Mouse (Mus musculus) spleen, adult 2 months (tissue): Measurements from ENCODE around the gene Zfhx3. TPM values are rescaled to one million over a fixed set of nuclear protein-coding genes. Genes with fewer than 3 reads are reported as not detected.

Experiments
- DNase-seq, 2 experiments: peaks; one replicate each; pipeline versions ENCODE4 v3.0.0 to v3.0.0-alpha.2; 2012 to 2021; ENCODE audit warnings: low spot score in 2 of 2, low read depth in 1 of 2
- H3K27ac ChIP-seq: fragments of 200-500 bp; 2 replicates; pipeline ENCODE4 v1.5.1; 2012; ENCODE audit warnings: low read length, inconsistent platforms; ENCODE audit not compliant: insufficient read depth
- H3K27me3 ChIP-seq: fragments of 200-500 bp; 2 replicates; pipeline ENCODE4 v1.6.1; 2012; ENCODE audit warnings: mild to moderate bottlenecking, moderate library complexity, low read length, inconsistent platforms; ENCODE audit not compliant: control insufficient read depth, insufficient read depth
- H3K36me3 ChIP-seq: fragments of 200-500 bp; 2 replicates; pipeline ENCODE4 v1.6.1; 2012; ENCODE audit warnings: mild to moderate bottlenecking, low read length, inconsistent platforms; ENCODE audit not compliant: control insufficient read depth, insufficient read depth
- H3K4me1 ChIP-seq: fragments of 200-500 bp; 2 replicates; pipeline ENCODE4 v1.6.1; 2011; ENCODE audit warnings: inconsistent platforms; ENCODE audit not compliant: control insufficient read depth, insufficient read depth, insufficient read length
- H3K4me3 ChIP-seq: fragments of 200-500 bp; 2 replicates; pipeline ENCODE4 v1.5.1; 2011; ENCODE audit warnings: mild to moderate bottlenecking, inconsistent platforms; ENCODE audit not compliant: insufficient read depth, insufficient read length; ENCODE audit errors: extremely low read depth
- CTCF ChIP-seq: fragments of 200-500 bp; IDR thresholded peaks from 2 replicates; pipeline ENCODE4 v1.5.1; 2011; ENCODE audit warnings: mild to moderate bottlenecking, inconsistent platforms; ENCODE audit not compliant: insufficient read depth, insufficient read length, insufficient replicate concordance; ENCODE audit errors: extremely low read depth
- POLR2A ChIP-seq: fragments of 200-500 bp; IDR thresholded peaks from 2 replicates; pipeline ENCODE4 v1.6.1; 2011; ENCODE audit warnings: low read depth, low read length, inconsistent platforms
- WGBS: fragments of 180-500 bp; shearing (Covaris S2); methylation state at CpG from one replicate; pipeline ENCODE4 v1.1.7; 2018; 5-methylcytosine and 5-hydroxymethylcytosine counted together
- polyA plus RNA-seq: library from polyadenylated mRNA; depleted of rRNA; stranded (reverse); fragments of >200 nt; gene quantifications from 2 replicates; pipeline ENCODE4 v1.2.3, GENCODE M21; 2012

The Zfhx3 gene
- polyA plus RNA-seq, 1 experiment = 1.5 TPM

DNA sequence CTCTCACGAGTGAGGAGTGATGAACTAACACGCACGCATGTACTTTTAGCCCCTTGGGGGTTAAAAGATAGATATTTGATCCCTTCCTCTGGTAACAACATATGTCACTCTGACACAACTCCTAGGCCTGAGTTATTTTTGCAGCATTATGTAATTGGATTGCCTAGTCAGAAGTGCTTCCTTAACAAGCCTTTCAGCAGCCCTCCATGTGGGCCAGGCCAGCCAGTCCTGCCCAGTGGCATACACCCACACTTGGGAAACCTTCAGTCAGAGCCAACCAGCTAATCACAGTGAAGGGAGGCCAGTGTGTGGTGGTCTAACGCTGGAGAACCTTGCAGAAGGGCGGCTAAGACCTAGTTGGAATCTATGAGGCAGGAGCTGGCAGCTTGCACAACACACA is 751.4 kb downstream of the Zfhx3 start:
- WGBS = 82% methylated on average over 5 of the region's 5 CpGs

DNA sequence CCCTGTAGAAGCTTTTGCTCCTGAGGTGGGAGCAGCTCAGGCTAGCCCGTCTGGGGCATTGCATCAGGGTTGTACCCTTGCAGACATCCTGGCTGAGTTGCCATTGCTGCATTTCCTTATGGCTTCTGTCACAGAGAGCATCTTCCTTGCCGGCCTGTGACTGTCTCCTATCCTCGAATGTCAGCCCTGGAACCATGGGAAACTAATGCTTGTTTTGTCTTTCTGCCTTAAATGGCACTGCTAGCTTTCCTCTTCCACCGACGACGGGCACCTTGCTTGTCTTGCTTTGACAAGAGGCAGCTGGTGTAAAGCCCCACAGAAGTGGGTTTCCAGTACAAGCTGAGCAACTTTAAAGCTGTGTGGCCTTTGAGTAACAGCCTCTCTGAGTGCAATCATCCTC is 752.1 kb downstream of the Zfhx3 start:
- no peak for DNase-seq
- TF ChIP-seq POLR2A (no peak), CTCF (no peak)
- no peak overlapping the region for H3K4me3 ChIP-seq
- no peaks in the 10 kb centered on the region for H3K36me3 ChIP-seq
- H3K27me3 ChIP-seq = peaks cover 25% of the 10 kb centered on the region
- no peak overlapping the region for H3K27ac ChIP-seq
- 77% methylated on average over 6 of the region's 6 CpGs for WGBS
- H3K4me1 ChIP-seq = peaks cover 7% of the 10 kb centered on the region; the same call in 1 of the 2 replicates

More for the DNA sequence above, 751.4 kb downstream of the Zfhx3 start:
- peaks cover 7% of the 10 kb centered on the region; the same call in 1 of the 2 replicates for H3K4me1 ChIP-seq
- DNase-seq = no peak
- no peak for TF ChIP-seq POLR2A
- TF ChIP-seq CTCF = no peak
- no peak overlapping the region for H3K27ac ChIP-seq
- H3K27me3 ChIP-seq = peaks cover 23% of the 10 kb centered on the region
- H3K36me3 ChIP-seq = no peaks in the 10 kb centered on the region
- no peak overlapping the region for H3K4me3 ChIP-seq

DNA sequence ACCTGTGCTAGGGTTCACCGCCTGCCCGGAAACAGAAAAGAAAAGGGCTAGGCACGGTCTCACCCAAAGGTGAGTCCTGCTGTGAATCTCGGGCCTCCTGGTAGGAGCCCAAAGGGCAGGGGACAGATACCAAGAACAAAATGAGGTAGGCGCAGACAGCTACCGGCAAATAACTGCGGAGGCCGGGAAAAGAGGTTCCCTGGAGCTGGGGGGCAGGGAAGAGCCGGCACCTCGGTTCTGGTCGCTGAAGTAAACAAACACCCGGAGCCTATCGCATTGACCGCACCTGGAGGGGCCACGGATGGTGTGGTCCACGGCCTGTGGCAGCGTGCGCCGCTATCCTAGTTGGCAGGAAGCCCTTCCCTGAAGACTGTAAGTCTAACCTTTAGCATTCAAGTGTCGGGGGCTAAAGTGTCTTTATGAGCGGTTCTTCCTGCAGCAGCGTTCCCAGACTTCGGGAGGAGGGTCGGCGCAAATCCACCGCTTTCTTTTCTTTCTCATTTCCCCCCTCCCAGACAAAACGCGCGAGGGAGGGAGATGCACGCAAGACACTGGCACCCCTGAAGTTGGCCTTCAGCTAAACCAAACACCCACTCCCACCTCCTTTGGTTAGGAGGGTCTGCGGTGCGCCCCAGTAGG is 752.9 kb downstream of the Zfhx3 start:
- Histone ChIP-seq H3K36me3 (no peaks in the 10 kb centered on the region), H3K4me3 (no peak overlapping the region), H3K27me3 (peaks cover 29% of the 10 kb centered on the region), H3K4me1 (peaks cover 7% of the 10 kb centered on the region; the same call in 1 of the 2 replicates), H3K27ac (no peak overlapping the region; the same call in 1 of the 2 replicates)
- no peak for TF ChIP-seq CTCF
- no peak for TF ChIP-seq POLR2A
- no peak for DNase-seq
- 40% methylated on average over 32 of the region's 32 CpGs for WGBS

DNA sequence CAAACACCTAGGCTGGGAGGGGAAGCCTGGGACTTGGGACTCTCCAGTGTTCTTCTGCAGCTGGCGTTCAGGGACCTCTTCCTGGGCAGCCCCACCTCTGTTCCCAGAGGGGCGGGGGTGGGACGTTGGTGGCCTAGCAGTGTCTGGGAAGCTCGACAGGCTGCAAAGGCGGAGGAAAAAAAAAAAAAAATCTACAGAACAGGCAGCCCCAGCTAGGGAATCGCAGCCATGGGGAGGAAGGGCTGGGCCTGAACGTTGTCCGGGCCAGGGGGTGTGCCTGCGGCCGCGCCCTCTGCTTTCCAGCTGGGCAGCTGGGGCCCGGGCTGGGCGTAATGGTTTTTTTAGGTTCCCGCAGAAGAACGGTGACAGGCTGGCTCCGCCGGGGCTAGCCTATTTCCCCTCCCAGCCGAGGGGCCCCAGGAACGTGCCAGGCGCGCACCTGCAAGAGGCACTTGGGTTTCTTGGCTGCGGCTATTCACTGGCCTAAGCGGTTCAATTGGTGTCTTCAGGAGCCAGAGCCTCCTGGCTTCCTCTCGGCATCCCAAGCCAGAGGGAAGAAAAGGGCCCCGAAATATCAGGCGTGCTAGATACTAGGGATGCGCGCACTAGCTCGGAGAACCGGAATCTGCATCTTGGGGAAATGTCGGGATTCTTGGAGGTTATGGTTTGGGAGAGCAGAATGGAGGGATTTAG is 753.6 kb downstream of the Zfhx3 start:
- no peak overlapping the region; the same call in none of the 2 replicates for H3K27ac ChIP-seq
- peaks cover 7% of the 10 kb centered on the region; the same call in 1 of the 2 replicates for H3K4me1 ChIP-seq
- no peaks in the 10 kb centered on the region for H3K36me3 ChIP-seq
- H3K27me3 ChIP-seq = peaks cover 29% of the 10 kb centered on the region
- no peak for DNase-seq
- 2% methylated on average over 31 of the region's 31 CpGs for WGBS
- TF ChIP-seq CTCF (no peak), POLR2A (no peak)
- no peak overlapping the region for H3K4me3 ChIP-seq

DNA sequence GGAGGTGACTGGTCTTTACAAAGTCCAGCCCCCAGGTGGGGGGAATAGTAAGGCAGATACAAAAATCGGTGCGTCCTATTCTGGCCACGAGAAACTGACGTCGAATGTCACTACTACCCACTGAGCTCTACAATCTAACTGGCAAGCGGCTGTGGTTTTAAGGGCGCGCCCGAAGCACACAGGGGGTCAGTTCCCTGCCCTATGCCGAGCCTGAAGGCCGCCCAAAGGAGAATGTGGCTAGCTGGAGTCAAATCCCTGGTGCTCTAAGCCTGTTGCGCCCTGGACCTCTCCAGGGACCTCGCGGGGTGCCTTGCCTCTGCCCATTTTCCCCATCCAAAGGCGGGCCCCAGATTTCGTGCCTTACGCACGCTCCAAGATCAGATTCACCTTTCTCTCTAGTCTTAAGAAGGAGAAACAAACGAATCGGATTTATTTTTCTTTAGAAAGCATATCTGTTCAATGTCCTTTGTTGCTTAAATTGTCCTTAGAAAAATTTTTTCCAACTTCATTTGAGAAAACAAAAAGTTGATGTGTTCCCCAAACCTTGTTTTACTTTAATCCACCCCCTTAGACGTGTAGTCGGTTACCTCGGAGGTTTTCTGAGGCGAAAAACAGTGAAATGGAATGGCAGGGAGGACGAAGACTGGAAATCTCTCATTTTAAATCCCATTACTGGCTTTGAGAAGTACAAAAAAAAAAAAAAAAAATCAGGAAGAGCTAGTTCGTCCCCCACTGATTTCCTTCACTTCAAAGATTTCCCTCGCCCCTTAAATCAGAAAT is 754.4 kb downstream of the Zfhx3 start:
- WGBS = 7% methylated on average over 27 of the region's 27 CpGs

DNA sequence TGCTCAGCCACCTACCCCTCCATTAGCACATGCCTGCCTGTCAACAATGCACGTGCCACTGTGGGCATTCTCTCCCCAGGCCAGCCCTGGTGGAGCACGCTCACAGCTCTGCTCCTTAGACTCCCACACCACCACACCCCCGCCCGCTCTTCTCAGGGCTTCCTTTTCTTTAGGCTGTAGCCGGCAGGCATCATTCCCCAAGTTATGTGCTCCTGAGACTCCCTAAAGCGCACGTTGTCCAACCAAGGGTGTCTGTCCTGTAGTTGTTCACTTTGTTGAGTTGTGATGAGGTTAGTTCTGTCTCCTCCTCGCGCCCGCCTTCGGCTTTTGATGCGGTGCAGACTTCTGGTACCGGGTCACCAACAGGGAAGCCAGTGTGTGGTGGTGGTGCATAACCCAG is 755.1 kb downstream of the Zfhx3 start:
- TF ChIP-seq POLR2A (no peak), CTCF (no peak)

More for the DNA sequence above, 754.4 kb downstream of the Zfhx3 start:
- no peaks in the 10 kb centered on the region for H3K36me3 ChIP-seq
- no peak overlapping the region; the same call in 1 of the 2 replicates for H3K27ac ChIP-seq
- peaks cover 29% of the 10 kb centered on the region for H3K27me3 ChIP-seq
- no peak for TF ChIP-seq POLR2A
- H3K4me1 ChIP-seq = peaks cover 7% of the 10 kb centered on the region; the same call in 1 of the 2 replicates
- no peak overlapping the region for H3K4me3 ChIP-seq
- no peak for DNase-seq

More for the DNA sequence above, 755.1 kb downstream of the Zfhx3 start:
- H3K4me1 ChIP-seq = peaks cover 2% of the 10 kb centered on the region; the same call in 1 of the 2 replicates
- no peak for DNase-seq
- no peak overlapping the region for H3K4me3 ChIP-seq
- peaks cover 31% of the 10 kb centered on the region for H3K27me3 ChIP-seq
- H3K36me3 ChIP-seq = no peaks in the 10 kb centered on the region
- 2% methylated on average over 13 of the region's 13 CpGs for WGBS
- H3K27ac ChIP-seq = no peak overlapping the region
